Mouse (Mus musculus): ENCODE data around the gene Prrc2a. TPM values are rescaled to one million over a fixed set of nuclear protein-coding genes. Genes with fewer than 3 reads are reported as not detected.
A peak's percentile ranks its signal among the peaks of the same experiment; 100 is the strongest.

Gene Prrc2a
- total RNA-seq (2021): 100 to 1,000 TPM in 1 of 2 experiments, 10 to 100 TPM in 1; 98.7 to 120 TPM
- long read RNA-seq, experiment 1, partial matches to known transcripts: 5 of 7 reads
- long read RNA-seq, experiment 1, other reads (novel, unspliced or antisense): 2 of 7 reads
- long read RNA-seq, experiment 2, full-length matches to known transcripts: 1 of 8 reads
- long read RNA-seq, experiment 2, partial matches to known transcripts: 5 of 8 reads
- long read RNA-seq, experiment 2, other reads (novel, unspliced or antisense): 2 of 8 reads

GRCm38 (mm10) chr17:35164568-35165450 is at the start of gene Prrc2a:
Gene Prrc2a, minus strand, starts transcription at chr17:35164897.
- peak; percentile 99 for DNase-seq
- intact Hi-C loops (cut with DNase I): no loop called here
- peak within 1 kb of the TSS; percentile 98 for H3K4me3 ChIP-seq
- no peak for TF ChIP-seq CTCF (IDR thresholded peaks at IDR 0.05)
- H3K27ac ChIP-seq: peak within 1 kb of the TSS; percentile 100

- intact Hi-C loops (cut with DNase I): no loop called here
- Histone ChIP-seq H3K27ac (no peak overlapping the region), H3K4me3 (no peak overlapping the region)
- TF ChIP-seq CTCF (IDR thresholded peaks at IDR 0.05): no peak
- DNase-seq: no peak
Measured at GRCm38 (mm10) chr17:35213071-35213470, 48.4 kb upstream of the Prrc2a start.

- Histone ChIP-seq H3K27ac (no peak overlapping the region), H3K4me3 (no peak overlapping the region)
- intact Hi-C loops (cut with DNase I): no loop called here
- TF ChIP-seq CTCF (IDR thresholded peaks at IDR 0.05): no peak
- DNase-seq: no peak
Measured at GRCm38 (mm10) chr17:35210593-35210992, 45.9 kb upstream of the Prrc2a start.

GRCm38 (mm10) chr17:35209785-35210535 is 45.3 kb upstream of the Prrc2a start:
- Histone ChIP-seq H3K27ac (peak overlapping the region; percentile 28; the same call in 1 of the 2 replicates), H3K4me3 (no peak overlapping the region; the same call in 1 of the 2 replicates)
- no peak for TF ChIP-seq CTCF (IDR thresholded peaks at IDR 0.05)
- no peak for DNase-seq
- intact Hi-C loops (cut with DNase I): no loop called here

- intact Hi-C loops (cut with DNase I): no loop called here
- DNase-seq: no peak
- Histone ChIP-seq H3K27ac (no peak overlapping the region), H3K4me3 (no peak overlapping the region)
- no peak for TF ChIP-seq CTCF (IDR thresholded peaks at IDR 0.05)
Measured at GRCm38 (mm10) chr17:35205380-35205769, 40.7 kb upstream of the Prrc2a start.

- H3K27ac ChIP-seq: no peak within 1 kb of the TSS
- no peak for DNase-seq
- no peak within 1 kb of the TSS for H3K4me3 ChIP-seq
- intact Hi-C loops (cut with DNase I): no loop called here
- no peak for TF ChIP-seq CTCF (IDR thresholded peaks at IDR 0.05)
Measured at GRCm38 (mm10) chr17:35204494-35205379, 40.0 kb upstream of the Prrc2a start, which contains the start of gene Lta. Gene Lta, minus strand, starts transcription at chr17:35205351.

- intact Hi-C loops (cut with DNase I): no loop called here
- no peak for TF ChIP-seq CTCF (IDR thresholded peaks at IDR 0.05)
- no peak for DNase-seq
- Histone ChIP-seq H3K4me3 (no peak overlapping the region), H3K27ac (no peak overlapping the region)
Measured at GRCm38 (mm10) chr17:35202442-35202841, 37.7 kb upstream of the Prrc2a start.

GRCm38 (mm10) chr17:35201787-35202186 is 37.1 kb upstream of the Prrc2a start, which contains the start of gene Tnf:
Gene Tnf, minus strand, starts transcription at chr17:35202007.
- Histone ChIP-seq H3K4me3 (peak within 1 kb of the TSS; percentile 61), H3K27ac (peak within 1 kb of the TSS; percentile 50)
- no peak for TF ChIP-seq CTCF (IDR thresholded peaks at IDR 0.05)
- intact Hi-C loops (cut with DNase I): no loop called here
- peak; percentile 69 for DNase-seq

- no peak overlapping the region for H3K27ac ChIP-seq
- peak overlapping the region; percentile 61 for H3K4me3 ChIP-seq
- no peak for DNase-seq
- intact Hi-C loops (cut with DNase I): no loop called here
- no peak for TF ChIP-seq CTCF (IDR thresholded peaks at IDR 0.05)
Measured at GRCm38 (mm10) chr17:35201128-35201527, 36.4 kb upstream of the Prrc2a start.

GRCm38 (mm10) chr17:35200398-35200797 is 35.7 kb upstream of the Prrc2a start:
- intact Hi-C loops (cut with DNase I): no loop called here
- no peak overlapping the region for H3K27ac ChIP-seq
- TF ChIP-seq CTCF (IDR thresholded peaks at IDR 0.05): no peak
- no peak for DNase-seq
- H3K4me3 ChIP-seq: peak overlapping the region; percentile 61; the same call in 1 of the 2 replicates

- Histone ChIP-seq H3K4me3 (no peak overlapping the region), H3K27ac (no peak overlapping the region)
- TF ChIP-seq CTCF (IDR thresholded peaks at IDR 0.05): no peak
- intact Hi-C loops (cut with DNase I): loop anchor here (5.0 kb wide), 1 partner anchor 33 kb away; the partner anchor contains the start of gene Atp6v1g2
- DNase-seq: no peak
Measured at GRCm38 (mm10) chr17:35198946-35199345, 34.2 kb upstream of the Prrc2a start.

All from gastrocnemius, adult 2 months (tissue).